Mouse (Mus musculus): Measurements from ENCODE around the gene Snx9.

- TF ChIP-seq CTCF (conservative IDR thresholded peaks at IDR 0.05; ENCODE audit: low read length): no peak
- no peak for TF ChIP-seq NANOG (IDR thresholded peaks at IDR 0.05; ENCODE audit: borderline replicate concordance, low read length)
Observed at GRCm38 (mm10) chr17:5850476-5850875, 9.3 kb downstream of the Snx9 start.

All from E14TG2a.4 (cell line).